Mouse (Mus musculus): ENCODE data around the gene Mms19. TPM values are rescaled to one million over a fixed set of nuclear protein-coding genes. Genes with fewer than 3 reads are reported as not detected.

Mms19 gene
- polyA plus RNA-seq, 1 experiment from 2014 or later, result 26.9 TPM

- 99% methylated on average over 2 of the region's 2 CpGs for WGBS (ENCODE audit: insufficient replicate concordance)
- Histone ChIP-seq H3K27ac (ENCODE audit: low read depth, low read length) (no peak overlapping the region), H3K4me2 (no peak overlapping the region), H3K4me3 (ENCODE audit: low read depth, low read length) (no peak overlapping the region), H3K27me3 (ENCODE audit: control insufficient read depth, insufficient read depth, low read length) (no peaks in the 10 kb centered on the region), H3K4me1 (ENCODE audit: control insufficient read depth, insufficient read depth, low read length) (peaks cover 7% of the 10 kb centered on the region; the same call in 1 of the 2 replicates), H3K9ac (ENCODE audit: low read depth, low read length) (no peak overlapping the region), H3K9me3 (replicated peaks; ENCODE audit: control insufficient read depth, low read length) (no peaks in the 10 kb centered on the region), H3K36me3 (ENCODE audit: control insufficient read depth, insufficient read depth, low read length) (no peaks in the 10 kb centered on the region)
- ATAC-seq (replicated peaks; ENCODE audit: insufficient number of reproducible peaks, low FRiP score, low TSS enrichment), result no peak
Observed at GRCm38 (mm10) chr19:41905246-41905645, 75.7 kb downstream of the Mms19 start.

- no peak overlapping the region for H3K4me3 ChIP-seq (ENCODE audit: low read depth, low read length)
- 63% methylated on average over 10 of the region's 10 CpGs for WGBS (ENCODE audit: insufficient replicate concordance)
- no peaks in the 10 kb centered on the region for H3K36me3 ChIP-seq (ENCODE audit: control insufficient read depth, insufficient read depth, low read length)
- no peak overlapping the region; the same call in 1 of the 2 replicates for H3K4me2 ChIP-seq
- no peak overlapping the region for H3K27ac ChIP-seq (ENCODE audit: low read depth, low read length)
- peaks cover 7% of the 10 kb centered on the region; the same call in 1 of the 2 replicates for H3K4me1 ChIP-seq (ENCODE audit: control insufficient read depth, insufficient read depth, low read length)
- H3K27me3 ChIP-seq (ENCODE audit: control insufficient read depth, insufficient read depth, low read length), result no peaks in the 10 kb centered on the region
- ATAC-seq (replicated peaks; ENCODE audit: insufficient number of reproducible peaks, low FRiP score, low TSS enrichment), result no peak
- no peak overlapping the region for H3K9ac ChIP-seq (ENCODE audit: low read depth, low read length)
- no peaks in the 10 kb centered on the region for H3K9me3 ChIP-seq (replicated peaks; ENCODE audit: control insufficient read depth, low read length)
Observed at GRCm38 (mm10) chr19:41902848-41903593, 77.9 kb downstream of the Mms19 start.

- H3K27me3 ChIP-seq (ENCODE audit: control insufficient read depth, insufficient read depth, low read length), result no peaks in the 10 kb centered on the region
- no peak for ATAC-seq (replicated peaks; ENCODE audit: insufficient number of reproducible peaks, low FRiP score, low TSS enrichment)
- no peak overlapping the region for H3K4me3 ChIP-seq (ENCODE audit: low read depth, low read length)
- no peaks in the 10 kb centered on the region for H3K9me3 ChIP-seq (replicated peaks; ENCODE audit: control insufficient read depth, low read length)
- H3K27ac ChIP-seq (ENCODE audit: low read depth, low read length), result 0 out of 2 replicates have a peak overlapping the region, but pooled peaks have one; percentile 15
- H3K9ac ChIP-seq (ENCODE audit: low read depth, low read length), result no peak overlapping the region
- H3K4me2 ChIP-seq, result no peak overlapping the region
- 35% methylated on average over 2 of the region's 2 CpGs for WGBS (ENCODE audit: insufficient replicate concordance)
- H3K36me3 ChIP-seq (ENCODE audit: control insufficient read depth, insufficient read depth, low read length), result no peaks in the 10 kb centered on the region
- 0 out of 2 replicates have a peak, but pooled peaks cover under 1% of the 10 kb centered on the region for H3K4me1 ChIP-seq (ENCODE audit: control insufficient read depth, insufficient read depth, low read length)
Observed at GRCm38 (mm10) chr19:41901696-41902095, 79.3 kb downstream of the Mms19 start.

GRCm38 (mm10) chr19:41900495-41901090 is 80.4 kb downstream of the Mms19 start:
- no peak overlapping the region for H3K4me2 ChIP-seq
- no peak overlapping the region for H3K4me3 ChIP-seq (ENCODE audit: low read depth, low read length)
- ATAC-seq (replicated peaks; ENCODE audit: insufficient number of reproducible peaks, low FRiP score, low TSS enrichment), result no peak
- H3K4me1 ChIP-seq (ENCODE audit: control insufficient read depth, insufficient read depth, low read length), result no peaks in the 10 kb centered on the region; the same call in 1 of the 2 replicates
- 76% methylated on average over 8 of the region's 8 CpGs for WGBS (ENCODE audit: insufficient replicate concordance)
- H3K27me3 ChIP-seq (ENCODE audit: control insufficient read depth, insufficient read depth, low read length), result no peaks in the 10 kb centered on the region
- H3K9ac ChIP-seq (ENCODE audit: low read depth, low read length), result no peak overlapping the region
- no peaks in the 10 kb centered on the region for H3K9me3 ChIP-seq (replicated peaks; ENCODE audit: control insufficient read depth, low read length)
- no peak overlapping the region for H3K27ac ChIP-seq (ENCODE audit: low read depth, low read length)
- no peaks in the 10 kb centered on the region for H3K36me3 ChIP-seq (ENCODE audit: control insufficient read depth, insufficient read depth, low read length)

- peaks cover 7% of the 10 kb centered on the region for H3K4me1 ChIP-seq (ENCODE audit: control insufficient read depth, insufficient read depth, low read length)
- H3K4me3 ChIP-seq (ENCODE audit: low read depth, low read length), result no peak overlapping the region
- no peaks in the 10 kb centered on the region for H3K27me3 ChIP-seq (ENCODE audit: control insufficient read depth, insufficient read depth, low read length)
- no peak overlapping the region for H3K27ac ChIP-seq (ENCODE audit: low read depth, low read length)
- H3K36me3 ChIP-seq (ENCODE audit: control insufficient read depth, insufficient read depth, low read length), result no peaks in the 10 kb centered on the region
- no peak for ATAC-seq (replicated peaks; ENCODE audit: insufficient number of reproducible peaks, low FRiP score, low TSS enrichment)
- H3K9me3 ChIP-seq (replicated peaks; ENCODE audit: control insufficient read depth, low read length), result no peaks in the 10 kb centered on the region
- H3K9ac ChIP-seq (ENCODE audit: low read depth, low read length), result no peak overlapping the region
- no peak overlapping the region for H3K4me2 ChIP-seq
- 42% methylated on average over 4 of the region's 4 CpGs for WGBS (ENCODE audit: insufficient replicate concordance)
Observed at GRCm38 (mm10) chr19:41898860-41899259, 82.1 kb downstream of the Mms19 start.

GRCm38 (mm10) chr19:41896319-41896711 is 84.6 kb downstream of the Mms19 start:
- 20% methylated on average over 18 of the region's 18 CpGs for WGBS (ENCODE audit: insufficient replicate concordance)
- Histone ChIP-seq H3K4me1 (ENCODE audit: control insufficient read depth, insufficient read depth, low read length) (peaks cover 7% of the 10 kb centered on the region), H3K4me2 (peak overlapping the region; percentile 72), H3K4me3 (ENCODE audit: low read depth, low read length) (peak overlapping the region; percentile 82), H3K36me3 (ENCODE audit: control insufficient read depth, insufficient read depth, low read length) (no peaks in the 10 kb centered on the region), H3K27ac (ENCODE audit: low read depth, low read length) (no peak overlapping the region), H3K27me3 (ENCODE audit: control insufficient read depth, insufficient read depth, low read length) (no peaks in the 10 kb centered on the region), H3K9me3 (replicated peaks; ENCODE audit: control insufficient read depth, low read length) (no peaks in the 10 kb centered on the region), H3K9ac (ENCODE audit: low read depth, low read length) (peak overlapping the region; percentile 66)
- ATAC-seq (replicated peaks; ENCODE audit: insufficient number of reproducible peaks, low FRiP score, low TSS enrichment), result no peak

GRCm38 (mm10) chr19:41895460-41896318 is 85.3 kb downstream of the Mms19 start, which contains the start of gene Rrp12:
Gene Rrp12 (minus strand): TSS chr19:41896173.
- WGBS (ENCODE audit: insufficient replicate concordance), result 1% methylated on average over 46 of the region's 46 CpGs
- peaks cover 7% of the 10 kb centered on the region for H3K4me1 ChIP-seq (ENCODE audit: control insufficient read depth, insufficient read depth, low read length)
- no peak within 1 kb of the TSS for H3K27ac ChIP-seq (ENCODE audit: low read depth, low read length)
- H3K4me2 ChIP-seq, result peak within 1 kb of the TSS; percentile 72
- no peaks in the 10 kb centered on the region for H3K27me3 ChIP-seq (ENCODE audit: control insufficient read depth, insufficient read depth, low read length)
- peak within 1 kb of the TSS; percentile 82 for H3K4me3 ChIP-seq (ENCODE audit: low read depth, low read length)
- H3K36me3 ChIP-seq (ENCODE audit: control insufficient read depth, insufficient read depth, low read length), result no peaks in the 10 kb centered on the region
- peak within 1 kb of the TSS; percentile 66 for H3K9ac ChIP-seq (ENCODE audit: low read depth, low read length)
- peak; percentile 81 for ATAC-seq (replicated peaks; ENCODE audit: insufficient number of reproducible peaks, low FRiP score, low TSS enrichment)
- no peaks in the 10 kb centered on the region for H3K9me3 ChIP-seq (replicated peaks; ENCODE audit: control insufficient read depth, low read length)

- peak overlapping the region; percentile 72 for H3K4me2 ChIP-seq
- H3K36me3 ChIP-seq (ENCODE audit: control insufficient read depth, insufficient read depth, low read length), result peaks cover 5% of the 10 kb centered on the region; the same call in 1 of the 2 replicates
- H3K9me3 ChIP-seq (replicated peaks; ENCODE audit: control insufficient read depth, low read length), result no peaks in the 10 kb centered on the region
- peaks cover 7% of the 10 kb centered on the region for H3K4me1 ChIP-seq (ENCODE audit: control insufficient read depth, insufficient read depth, low read length)
- WGBS (ENCODE audit: insufficient replicate concordance), result 36% methylated on average over 7 of the region's 7 CpGs
- peak overlapping the region; percentile 82 for H3K4me3 ChIP-seq (ENCODE audit: low read depth, low read length)
- H3K9ac ChIP-seq (ENCODE audit: low read depth, low read length), result peak overlapping the region; percentile 56
- no peaks in the 10 kb centered on the region for H3K27me3 ChIP-seq (ENCODE audit: control insufficient read depth, insufficient read depth, low read length)
- H3K27ac ChIP-seq (ENCODE audit: low read depth, low read length), result no peak overlapping the region
- ATAC-seq (replicated peaks; ENCODE audit: insufficient number of reproducible peaks, low FRiP score, low TSS enrichment), result no peak
Observed at GRCm38 (mm10) chr19:41894959-41895358, 86.0 kb downstream of the Mms19 start.
